Mouse (Mus musculus): ENCODE data around the gene Rpp25. TPM values are rescaled to one million over a fixed set of nuclear protein-coding genes. Genes with fewer than 3 reads are reported as not detected.

Rpp25 gene
- polyA plus RNA-seq, 1 experiment: 0.61 TPM

DNA sequence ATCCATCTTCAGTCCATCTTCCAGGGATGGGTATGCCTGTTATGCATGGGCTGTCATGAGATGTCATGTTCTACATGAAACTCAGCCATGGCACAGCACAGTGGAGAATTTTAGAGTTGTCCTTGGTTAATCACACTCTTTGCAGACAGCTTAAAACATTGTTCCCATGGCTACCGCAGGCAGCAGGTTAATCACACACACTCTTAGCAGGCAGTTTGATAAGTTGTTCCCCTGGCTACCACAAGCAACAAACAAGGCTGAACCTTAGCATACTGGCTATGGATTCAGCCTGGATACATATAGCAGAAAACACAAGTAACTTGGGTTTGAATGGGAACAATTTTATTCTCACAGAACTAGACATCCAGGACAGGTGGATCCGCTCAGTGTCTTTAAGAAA is 10.3 kb upstream of the Rpp25 start:
- TF ChIP-seq POLR2A (IDR thresholded peaks at IDR 0.05; ENCODE audit: low read depth, low read length): no peak
- TF ChIP-seq CTCF (IDR thresholded peaks at IDR 0.05; ENCODE audit: borderline replicate concordance, insufficient read depth, low read length): no peak
- Histone ChIP-seq H3K27ac (ENCODE audit: insufficient read depth, low read length) (no peak overlapping the region), H3K4me3 (ENCODE audit: insufficient read depth, low read length) (no peak overlapping the region)

DNA sequence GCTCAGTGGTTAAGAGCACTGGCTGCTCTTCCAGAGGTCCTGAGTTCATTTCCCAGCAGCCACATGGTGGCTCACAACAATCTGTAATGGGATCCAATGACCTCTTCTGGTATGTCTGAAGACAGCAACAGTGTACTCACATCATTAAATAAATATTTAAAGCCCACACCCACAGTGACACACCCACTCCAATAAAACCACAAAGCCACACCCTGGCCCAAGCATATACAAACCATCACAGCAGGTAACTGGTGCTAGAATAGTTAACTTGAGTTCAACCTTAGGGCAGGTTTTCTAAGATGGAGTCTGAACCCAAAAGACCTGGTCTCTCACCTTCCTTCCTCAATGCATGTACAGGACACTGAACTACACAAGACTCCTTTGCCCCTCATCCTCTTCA is 8.9 kb upstream of the Rpp25 start:
- Histone ChIP-seq H3K4me3 (ENCODE audit: insufficient read depth, low read length) (no peak overlapping the region), H3K4me1 (ENCODE audit: control insufficient read depth, insufficient read depth, low read length) (no peaks in the 10 kb centered on the region), H3K27ac (ENCODE audit: insufficient read depth, low read length) (no peak overlapping the region)
- TF ChIP-seq POLR2A (IDR thresholded peaks at IDR 0.05; ENCODE audit: low read depth, low read length) (no peak), CTCF (IDR thresholded peaks at IDR 0.05; ENCODE audit: borderline replicate concordance, insufficient read depth, low read length) (no peak)

More for the DNA sequence above, 10.3 kb upstream of the Rpp25 start:
- no peaks in the 10 kb centered on the region for H3K4me1 ChIP-seq (ENCODE audit: control insufficient read depth, insufficient read depth, low read length)

DNA sequence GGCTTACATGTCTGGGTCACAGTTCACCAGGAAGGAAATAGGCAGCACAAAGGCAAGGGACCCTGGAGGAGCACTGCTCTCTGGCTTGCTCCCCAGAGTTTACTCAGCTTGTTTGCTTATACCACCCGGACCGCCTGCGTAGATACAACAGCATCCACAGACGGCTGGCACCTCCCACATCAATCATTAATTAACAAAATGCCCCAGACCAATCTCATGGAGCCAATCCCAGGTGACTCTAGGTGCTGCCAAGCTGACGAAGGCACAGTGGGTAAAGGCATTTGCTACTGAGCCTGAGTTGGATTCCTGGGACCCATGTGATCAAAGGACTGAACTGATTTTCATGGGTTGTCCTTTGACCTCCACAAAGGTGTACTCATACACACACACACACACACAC is 6.6 kb upstream of the Rpp25 start:
- no peak for TF ChIP-seq CTCF (IDR thresholded peaks at IDR 0.05; ENCODE audit: borderline replicate concordance, insufficient read depth, low read length)
- no peak for TF ChIP-seq POLR2A (IDR thresholded peaks at IDR 0.05; ENCODE audit: low read depth, low read length)
- no peaks in the 10 kb centered on the region for H3K4me1 ChIP-seq (ENCODE audit: control insufficient read depth, insufficient read depth, low read length)
- no peak overlapping the region for H3K27ac ChIP-seq (ENCODE audit: insufficient read depth, low read length)
- H3K4me3 ChIP-seq (ENCODE audit: insufficient read depth, low read length): no peak overlapping the region

GRCm38 (mm10) chr9:57498536-57498935 is 5.3 kb upstream of the Rpp25 start:
- H3K4me3 ChIP-seq (ENCODE audit: insufficient read depth, low read length): no peak overlapping the region
- no peak for TF ChIP-seq CTCF (IDR thresholded peaks at IDR 0.05; ENCODE audit: borderline replicate concordance, insufficient read depth, low read length)
- TF ChIP-seq POLR2A (IDR thresholded peaks at IDR 0.05; ENCODE audit: low read depth, low read length): no peak
- no peak overlapping the region for H3K27ac ChIP-seq (ENCODE audit: insufficient read depth, low read length)
- H3K4me1 ChIP-seq (ENCODE audit: control insufficient read depth, insufficient read depth, low read length): no peaks in the 10 kb centered on the region

- H3K4me3 ChIP-seq (ENCODE audit: insufficient read depth, low read length): no peak overlapping the region
- no peak overlapping the region for H3K27ac ChIP-seq (ENCODE audit: insufficient read depth, low read length)
- peaks cover 13% of the 10 kb centered on the region for H3K4me1 ChIP-seq (ENCODE audit: control insufficient read depth, insufficient read depth, low read length)
- no peak for TF ChIP-seq POLR2A (IDR thresholded peaks at IDR 0.05; ENCODE audit: low read depth, low read length)
- TF ChIP-seq CTCF (IDR thresholded peaks at IDR 0.05; ENCODE audit: borderline replicate concordance, insufficient read depth, low read length): no peak
Observed at GRCm38 (mm10) chr9:57501452-57501851, 2.4 kb upstream of the Rpp25 start.

- H3K4me3 ChIP-seq (ENCODE audit: insufficient read depth, low read length): no peak overlapping the region
- peaks cover 13% of the 10 kb centered on the region for H3K4me1 ChIP-seq (ENCODE audit: control insufficient read depth, insufficient read depth, low read length)
- H3K27ac ChIP-seq (ENCODE audit: insufficient read depth, low read length): no peak overlapping the region
- TF ChIP-seq POLR2A (IDR thresholded peaks at IDR 0.05; ENCODE audit: low read depth, low read length) (no peak), CTCF (IDR thresholded peaks at IDR 0.05; ENCODE audit: borderline replicate concordance, insufficient read depth, low read length) (no peak)
Observed at GRCm38 (mm10) chr9:57501861-57502260, 2.0 kb upstream of the Rpp25 start.

GRCm38 (mm10) chr9:57502911-57503621 is 760 bp upstream of the Rpp25 start:
- H3K4me3 ChIP-seq (ENCODE audit: insufficient read depth, low read length): peak overlapping the region; percentile 14; the same call in 1 of the 2 replicates
- TF ChIP-seq CTCF (IDR thresholded peaks at IDR 0.05; ENCODE audit: borderline replicate concordance, insufficient read depth, low read length) (no peak), POLR2A (IDR thresholded peaks at IDR 0.05; ENCODE audit: low read depth, low read length) (no peak)
- no peak overlapping the region for H3K27ac ChIP-seq (ENCODE audit: insufficient read depth, low read length)
- H3K4me1 ChIP-seq (ENCODE audit: control insufficient read depth, insufficient read depth, low read length): peaks cover 13% of the 10 kb centered on the region

- TF ChIP-seq CTCF (IDR thresholded peaks at IDR 0.05; ENCODE audit: borderline replicate concordance, insufficient read depth, low read length) (0 out of 2 replicates have a peak, but pooled peaks have one; percentile 6), POLR2A (IDR thresholded peaks at IDR 0.05; ENCODE audit: low read depth, low read length) (no peak)
Observed at GRCm38 (mm10) chr9:57504381-57504700, 515 bp downstream of the Rpp25 start.

GRCm38 (mm10) chr9:57504891-57505290 is 1.1 kb downstream of the Rpp25 start:
- TF ChIP-seq CTCF (IDR thresholded peaks at IDR 0.05; ENCODE audit: borderline replicate concordance, insufficient read depth, low read length) (no peak), POLR2A (IDR thresholded peaks at IDR 0.05; ENCODE audit: low read depth, low read length) (no peak)
- H3K27ac ChIP-seq (ENCODE audit: insufficient read depth, low read length): no peak overlapping the region
- no peak overlapping the region for H3K4me3 ChIP-seq (ENCODE audit: insufficient read depth, low read length)
- H3K4me1 ChIP-seq (ENCODE audit: control insufficient read depth, insufficient read depth, low read length): peaks cover 13% of the 10 kb centered on the region

More at GRCm38 (mm10) chr9:57504381-57504700, 515 bp downstream of the Rpp25 start:
- peaks cover 13% of the 10 kb centered on the region for H3K4me1 ChIP-seq (ENCODE audit: control insufficient read depth, insufficient read depth, low read length)
- peak overlapping the region; percentile 6; the same call in 1 of the 2 replicates for H3K4me3 ChIP-seq (ENCODE audit: insufficient read depth, low read length)
- H3K27ac ChIP-seq (ENCODE audit: insufficient read depth, low read length): no peak overlapping the region

GRCm38 (mm10) chr9:57505700-57506099 is 1.9 kb downstream of the Rpp25 start:
- no peak overlapping the region for H3K27ac ChIP-seq (ENCODE audit: insufficient read depth, low read length)
- no peak for TF ChIP-seq POLR2A (IDR thresholded peaks at IDR 0.05; ENCODE audit: low read depth, low read length)
- TF ChIP-seq CTCF (IDR thresholded peaks at IDR 0.05; ENCODE audit: borderline replicate concordance, insufficient read depth, low read length): no peak
- peaks cover 13% of the 10 kb centered on the region for H3K4me1 ChIP-seq (ENCODE audit: control insufficient read depth, insufficient read depth, low read length)
- H3K4me3 ChIP-seq (ENCODE audit: insufficient read depth, low read length): no peak overlapping the region
